Mouse (Mus musculus) liver, embryonic 15.5 days (tissue): ENCODE data around the gene 5730596B20Rik. TPM values are rescaled to one million over a fixed set of nuclear protein-coding genes. Genes with fewer than 3 reads are reported as not detected.

Source experiments
- ATAC-seq: fragments of 200-750 bp; cut with Nextera tagmentation; 2 replicates; pipeline ENCODE4 v1.8.0; 2017; ENCODE audit warnings: moderate number of reproducible peaks, mild to moderate bottlenecking, moderate library complexity; ENCODE audit not compliant: insufficient read depth
- H3K27ac ChIP-seq: fragments of 300-500 bp; sonication (generic); replicated peaks from 2 replicates; pipeline ENCODE4 v1.5.1; 2015; ENCODE audit warnings: mild to moderate bottlenecking, inconsistent platforms
- H3K27me3 ChIP-seq: fragments of 300-500 bp; sonication (generic); 2 replicates; pipeline ENCODE4 v1.6.1; 2015; ENCODE audit warnings: mild to moderate bottlenecking, inconsistent platforms
- H3K36me3 ChIP-seq: fragments of 300-500 bp; sonication (generic); replicated peaks from 2 replicates; pipeline ENCODE4 v1.6.1; 2015; ENCODE audit warnings: moderate library complexity, mild to moderate bottlenecking, inconsistent platforms
- H3K4me1 ChIP-seq: fragments of 300-500 bp; sonication (generic); replicated peaks from 2 replicates; pipeline ENCODE4 v1.6.1; 2015; ENCODE audit warnings: inconsistent platforms
- H3K4me2 ChIP-seq: fragments of 300-500 bp; sonication (generic); 2 replicates; pipeline ENCODE4 v1.6.1; 2015; ENCODE audit warnings: moderate library complexity, mild to moderate bottlenecking, inconsistent platforms
- H3K4me3 ChIP-seq: fragments of 300-500 bp; sonication (generic); replicated peaks from 2 replicates; pipeline ENCODE4 v1.5.1; 2015; ENCODE audit warnings: mild to moderate bottlenecking, inconsistent platforms
- H3K9ac ChIP-seq: fragments of 300-500 bp; sonication (generic); 2 replicates; pipeline ENCODE4 v1.6.1; 2015; ENCODE audit warnings: moderate library complexity, mild to moderate bottlenecking, inconsistent platforms
- H3K9me3 ChIP-seq: fragments of 300-500 bp; sonication (generic); replicated peaks from 2 replicates; pipeline ENCODE4 v1.6.1; 2016; ENCODE audit warnings: inconsistent platforms
- WGBS: fragments of 180-500 bp; shearing (Covaris S2); methylation state at CpG from one replicate; pipeline ENCODE4 v1.1.7; 2015; ENCODE audit warnings: mixed read lengths; ENCODE audit not compliant: insufficient replicate concordance; 5-methylcytosine and 5-hydroxymethylcytosine counted together
- polyA plus RNA-seq: library from polyadenylated mRNA; unstranded; fragments of >200 nt; fragmentation: Nextera tagmentation; extraction: Ambion mirVana; gene quantifications from 2 replicates; pipeline ENCODE4 v1.2.1, GENCODE M21; 2015

Gene 5730596B20Rik
- polyA plus RNA-seq, 1 experiment from 2014 or later = 0.05 TPM

- Histone ChIP-seq H3K4me1 (peaks cover 3% of the 10 kb centered on the region; the same call in 1 of the 2 replicates), H3K4me3 (no peak overlapping the region), H3K9ac (no peak overlapping the region), H3K27ac (no peak overlapping the region), H3K9me3 (no peaks in the 10 kb centered on the region), H3K4me2 (no peak overlapping the region; the same call in 1 of the 2 replicates), H3K27me3 (peaks cover 98% of the 10 kb centered on the region), H3K36me3 (no peaks in the 10 kb centered on the region)
- no peak for ATAC-seq
- WGBS = 4% methylated on average over 20 of the region's 20 CpGs
Measured at GRCm38 (mm10) chr6:52156551-52157200, 20.6 kb upstream of the 5730596B20Rik start.

GRCm38 (mm10) chr6:52157466-52158275, 19.6 kb upstream of the 5730596B20Rik start:
- H3K9me3 ChIP-seq = no peaks in the 10 kb centered on the region
- H3K9ac ChIP-seq = no peak overlapping the region
- H3K36me3 ChIP-seq = no peaks in the 10 kb centered on the region
- H3K4me1 ChIP-seq = peaks cover 3% of the 10 kb centered on the region; the same call in 1 of the 2 replicates
- no peak for ATAC-seq
- H3K4me2 ChIP-seq = peak overlapping the region; percentile 74
- peak overlapping the region; percentile 56 for H3K4me3 ChIP-seq
- peaks cover 98% of the 10 kb centered on the region for H3K27me3 ChIP-seq
- WGBS = 1% methylated on average over 32 of the region's 32 CpGs
- no peak overlapping the region for H3K27ac ChIP-seq

GRCm38 (mm10) chr6:52158276-52159051, 18.8 kb upstream of the 5730596B20Rik start, which contains the start of gene Hoxa1:
Gene Hoxa1 (minus strand): TSS chr6:52158317.
- Histone ChIP-seq H3K9me3 (no peaks in the 10 kb centered on the region), H3K4me1 (peaks cover 3% of the 10 kb centered on the region; the same call in 1 of the 2 replicates), H3K27me3 (peaks cover 98% of the 10 kb centered on the region), H3K27ac (peak within 1 kb of the TSS; percentile 41; the same call in 1 of the 2 replicates), H3K36me3 (no peaks in the 10 kb centered on the region), H3K4me3 (peak within 1 kb of the TSS; percentile 56), H3K4me2 (peak within 1 kb of the TSS; percentile 74), H3K9ac (no peak within 1 kb of the TSS)
- under 1% methylated on average over 55 of the region's 55 CpGs for WGBS
- ATAC-seq = peak; percentile 61; the same call in 1 of the 2 replicates

- 15% methylated on average over 12 of the region's 12 CpGs for WGBS
- Histone ChIP-seq H3K27me3 (peaks cover 98% of the 10 kb centered on the region), H3K27ac (peak overlapping the region; percentile 41; the same call in 1 of the 2 replicates), H3K4me2 (peak overlapping the region; percentile 74), H3K9ac (no peak overlapping the region), H3K4me1 (peaks cover 3% of the 10 kb centered on the region; the same call in 1 of the 2 replicates), H3K4me3 (peak overlapping the region; percentile 56), H3K9me3 (no peaks in the 10 kb centered on the region), H3K36me3 (no peaks in the 10 kb centered on the region)
- no peak for ATAC-seq
Measured at GRCm38 (mm10) chr6:52159164-52159761, 18.0 kb upstream of the 5730596B20Rik start.

- Histone ChIP-seq H3K27ac (no peak overlapping the region), H3K27me3 (peaks cover 98% of the 10 kb centered on the region), H3K9ac (no peak overlapping the region), H3K36me3 (no peaks in the 10 kb centered on the region), H3K4me2 (peak overlapping the region; percentile 23; the same call in 1 of the 2 replicates), H3K4me1 (peaks cover 3% of the 10 kb centered on the region; the same call in 1 of the 2 replicates), H3K9me3 (no peaks in the 10 kb centered on the region), H3K4me3 (no peak overlapping the region)
- 9% methylated on average over 9 of the region's 9 CpGs for WGBS
- no peak for ATAC-seq
Measured at GRCm38 (mm10) chr6:52159979-52160378, 17.3 kb upstream of the 5730596B20Rik start.

GRCm38 (mm10) chr6:52160511-52161335, 16.6 kb upstream of the 5730596B20Rik start:
- Histone ChIP-seq H3K4me3 (no peak overlapping the region), H3K27ac (0 out of 2 replicates have a peak overlapping the region, but pooled peaks have one; percentile 19), H3K9ac (no peak overlapping the region), H3K4me2 (peak overlapping the region; percentile 23), H3K9me3 (no peaks in the 10 kb centered on the region), H3K27me3 (peaks cover 98% of the 10 kb centered on the region), H3K4me1 (peaks cover 3% of the 10 kb centered on the region; the same call in 1 of the 2 replicates), H3K36me3 (no peaks in the 10 kb centered on the region)
- WGBS = 12% methylated on average over 30 of the region's 30 CpGs
- ATAC-seq = no peak

- Histone ChIP-seq H3K27me3 (peaks cover 98% of the 10 kb centered on the region), H3K4me1 (peaks cover 3% of the 10 kb centered on the region; the same call in 1 of the 2 replicates), H3K36me3 (no peaks in the 10 kb centered on the region), H3K4me3 (no peak overlapping the region), H3K4me2 (no peak overlapping the region), H3K9ac (no peak overlapping the region), H3K27ac (no peak overlapping the region), H3K9me3 (no peaks in the 10 kb centered on the region)
- ATAC-seq = no peak
- WGBS = 29% methylated on average over 8 of the region's 8 CpGs
Measured at GRCm38 (mm10) chr6:52161336-52162092, 15.8 kb upstream of the 5730596B20Rik start.

- Histone ChIP-seq H3K27ac (no peak overlapping the region), H3K4me3 (no peak overlapping the region), H3K4me2 (no peak overlapping the region), H3K27me3 (peaks cover 98% of the 10 kb centered on the region), H3K4me1 (peaks cover 3% of the 10 kb centered on the region; the same call in 1 of the 2 replicates), H3K9me3 (no peaks in the 10 kb centered on the region), H3K36me3 (no peaks in the 10 kb centered on the region), H3K9ac (no peak overlapping the region)
- ATAC-seq = no peak
- 37% methylated on average over 1 of the region's 1 CpGs for WGBS
Measured at GRCm38 (mm10) chr6:52162093-52162380, 15.3 kb upstream of the 5730596B20Rik start.

- Histone ChIP-seq H3K9ac (no peak overlapping the region), H3K9me3 (no peaks in the 10 kb centered on the region), H3K4me3 (0 out of 2 replicates have a peak overlapping the region, but pooled peaks have one; percentile 6), H3K36me3 (no peaks in the 10 kb centered on the region), H3K4me1 (peaks cover 3% of the 10 kb centered on the region; the same call in 1 of the 2 replicates), H3K4me2 (peak overlapping the region; percentile 20; the same call in 1 of the 2 replicates), H3K27me3 (peaks cover 98% of the 10 kb centered on the region), H3K27ac (no peak overlapping the region)
- ATAC-seq = no peak
- 14% methylated on average over 14 of the region's 14 CpGs for WGBS
Measured at GRCm38 (mm10) chr6:52162611-52163365, 14.5 kb upstream of the 5730596B20Rik start.
